Mouse (Mus musculus): ENCODE results near the gene Prr7.

Prr7 gene

GRCm38 (mm10) chr13:55477492-55477891 is 13.4 kb downstream of the Prr7 start:
- DNase-seq (ENCODE audit: low read depth, low spot score), result no peak

GRCm38 (mm10) chr13:55478036-55478435 is 14.0 kb downstream of the Prr7 start:
- DNase-seq (ENCODE audit: low read depth, low spot score), result no peak

GRCm38 (mm10) chr13:55479008-55479407 is 14.9 kb downstream of the Prr7 start:
- DNase-seq (ENCODE audit: low read depth, low spot score), result no peak

GRCm38 (mm10) chr13:55479929-55480328 is 15.9 kb downstream of the Prr7 start:
- DNase-seq (ENCODE audit: low read depth, low spot score), result no peak

GRCm38 (mm10) chr13:55482542-55482941 is 18.5 kb downstream of the Prr7 start:
- no peak for DNase-seq (ENCODE audit: low read depth, low spot score)

GRCm38 (mm10) chr13:55483071-55483470 is 19.0 kb downstream of the Prr7 start:
- no peak for DNase-seq (ENCODE audit: low read depth, low spot score)

DNA sequence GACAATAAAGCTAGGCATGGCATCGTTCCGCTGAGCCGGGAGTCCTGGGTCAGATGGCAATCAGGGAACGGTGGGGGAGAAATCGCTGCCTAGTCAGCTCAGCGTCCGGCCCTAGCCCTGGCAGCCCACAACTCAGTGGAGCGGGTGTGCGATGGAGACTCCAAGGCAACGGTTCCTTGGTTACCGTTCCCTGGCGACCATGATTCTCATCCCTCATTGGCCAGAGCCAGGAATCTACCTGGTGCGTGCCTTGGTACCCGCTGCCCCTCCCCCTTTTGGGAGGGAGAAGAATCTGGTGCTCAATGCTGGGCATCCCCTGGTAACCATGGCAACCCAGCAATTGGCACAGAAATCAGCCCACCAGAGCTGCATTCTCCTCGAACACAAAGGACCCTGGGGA is 19.5 kb downstream of the Prr7 start:
- no peak for DNase-seq (ENCODE audit: low read depth, low spot score)

DNA sequence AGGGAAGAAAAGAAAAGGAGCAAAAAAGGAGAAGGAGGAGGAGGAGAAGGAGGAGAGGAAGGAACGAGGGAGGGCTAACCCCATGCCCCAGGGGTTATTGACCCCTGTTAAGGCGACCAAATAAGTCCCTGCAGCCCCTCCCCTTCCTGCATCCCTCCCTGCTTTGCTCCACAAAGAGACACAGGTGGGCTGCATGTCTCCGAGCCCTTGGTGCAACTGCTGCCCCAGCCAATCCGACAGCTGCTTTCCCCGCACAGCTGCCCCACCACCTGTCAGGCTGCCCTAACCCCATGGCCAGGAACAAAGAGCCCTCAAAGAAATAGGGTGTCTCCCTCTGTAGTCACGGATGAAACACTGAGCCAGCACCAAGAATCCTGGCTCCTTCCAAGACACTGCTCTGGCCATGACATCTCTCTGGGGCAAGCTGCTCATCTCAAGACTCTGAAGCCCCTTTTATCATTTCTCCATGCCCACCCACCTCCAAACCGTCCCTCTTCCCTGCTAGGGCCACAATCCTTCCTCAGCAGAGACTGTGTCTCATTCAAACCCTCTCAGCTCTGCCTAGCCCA is 20.5 kb downstream of the Prr7 start:
- no peak for DNase-seq (ENCODE audit: low read depth, low spot score)

DNA sequence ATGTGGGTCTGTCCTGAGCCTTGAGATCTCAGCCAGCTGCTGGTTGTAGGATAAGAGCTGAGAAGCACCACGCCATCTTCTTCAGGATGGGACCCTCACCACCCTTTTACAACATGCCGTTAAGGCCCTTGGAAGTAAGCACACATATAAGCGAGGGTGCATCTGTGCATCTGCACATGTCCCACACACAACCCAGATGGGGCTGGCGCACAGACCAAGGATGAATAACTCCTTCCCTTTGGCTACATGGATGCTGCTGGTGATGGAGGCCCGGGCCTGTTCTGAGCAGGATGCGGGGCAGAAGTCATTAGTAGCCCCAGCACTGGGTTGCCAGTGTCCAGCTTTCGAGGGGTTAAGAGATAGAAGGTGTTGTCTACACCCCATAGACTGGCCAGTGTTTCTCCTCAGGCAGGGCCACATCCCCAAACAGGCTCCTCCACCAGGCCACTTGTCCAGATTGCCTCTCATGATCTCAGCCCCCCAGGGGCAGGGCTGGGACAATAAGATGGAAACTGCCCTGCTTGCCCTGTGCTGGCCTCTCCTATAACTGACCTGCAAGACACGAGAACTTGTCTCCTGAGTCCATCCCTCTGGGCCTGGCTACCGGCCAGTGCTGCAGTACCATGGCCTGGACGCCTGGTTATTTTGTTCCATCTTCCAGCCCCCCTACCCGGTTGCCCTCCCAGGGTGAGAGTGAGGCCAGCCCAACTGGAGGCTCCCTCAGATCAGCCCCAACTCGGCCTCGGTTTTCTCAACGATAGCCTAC is 22.1 kb downstream of the Prr7 start:
- no peak for DNase-seq (ENCODE audit: low read depth, low spot score)

- no peak for DNase-seq (ENCODE audit: low read depth, low spot score)
Observed at GRCm38 (mm10) chr13:55486916-55487577, 23.0 kb downstream of the Prr7 start.

GRCm38 (mm10) chr13:55487578-55488498 is 23.8 kb downstream of the Prr7 start, which contains the start of gene Dbn1:
TSS of gene Dbn1 (minus strand) at chr13:55488111.
- DNase-seq (ENCODE audit: low read depth, low spot score), result no peak

GRCm38 (mm10) chr13:55494257-55494656 is 30.2 kb downstream of the Prr7 start:
- DNase-seq (ENCODE audit: low read depth, low spot score), result no peak

GRCm38 (mm10) chr13:55494883-55495621 is 31.0 kb downstream of the Prr7 start:
- no peak for DNase-seq (ENCODE audit: low read depth, low spot score)

DNA sequence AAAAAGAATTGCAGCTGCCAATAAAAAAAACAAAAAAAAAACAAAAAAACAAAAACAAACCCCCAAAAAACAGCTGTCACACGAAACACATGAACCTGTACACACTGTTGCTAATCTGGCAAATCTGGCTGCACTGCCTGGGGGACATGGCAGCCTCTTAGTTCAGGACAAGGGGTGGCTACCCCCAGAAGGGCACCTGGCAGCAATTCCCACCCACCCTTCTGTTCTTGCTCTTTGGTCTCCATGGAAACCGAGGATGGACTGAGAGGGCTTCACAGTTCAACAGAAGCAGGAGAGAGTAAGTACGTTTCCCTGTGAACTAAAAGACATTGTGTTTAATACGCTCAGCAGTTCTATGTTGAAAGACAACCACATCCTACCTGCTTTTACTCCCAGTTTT is 31.6 kb downstream of the Prr7 start:
- no peak for DNase-seq (ENCODE audit: low read depth, low spot score)

- DNase-seq (ENCODE audit: low read depth, low spot score), result no peak
Observed at GRCm38 (mm10) chr13:55496661-55497060, 32.6 kb downstream of the Prr7 start.

- no peak for DNase-seq (ENCODE audit: low read depth, low spot score)
Observed at GRCm38 (mm10) chr13:55498906-55499305, 34.8 kb downstream of the Prr7 start.

DNA sequence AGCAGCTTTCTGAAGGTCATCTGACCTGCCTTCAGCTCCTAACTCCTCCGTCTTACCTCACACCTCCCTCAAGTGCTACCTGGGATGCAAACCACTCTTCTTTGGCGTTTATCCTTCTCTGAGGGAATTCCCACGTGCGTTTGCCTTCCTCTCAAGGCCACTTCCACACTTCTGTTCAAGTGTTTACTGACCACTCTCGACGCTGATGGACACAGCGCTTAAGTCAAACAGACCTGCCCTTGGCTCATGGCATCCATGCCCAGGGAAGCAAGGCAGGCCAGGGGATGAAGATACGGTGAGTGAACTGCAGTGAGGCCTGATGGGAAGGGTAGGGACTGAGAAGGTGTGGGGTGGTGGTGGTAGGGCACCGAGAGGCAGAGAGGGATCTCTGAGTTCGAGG is 36.5 kb downstream of the Prr7 start:
- no peak for DNase-seq (ENCODE audit: low read depth, low spot score)

GRCm38 (mm10) chr13:55502405-55502804 is 38.3 kb downstream of the Prr7 start:
- no peak for DNase-seq (ENCODE audit: low read depth, low spot score)

- no peak for DNase-seq (ENCODE audit: low read depth, low spot score)
Observed at GRCm38 (mm10) chr13:55504390-55504789, 40.3 kb downstream of the Prr7 start.

- DNase-seq (ENCODE audit: low read depth, low spot score), result no peak
Observed at GRCm38 (mm10) chr13:55505810-55506209, 41.7 kb downstream of the Prr7 start.

GRCm38 (mm10) chr13:55506697-55507096 is 42.6 kb downstream of the Prr7 start:
- no peak for DNase-seq (ENCODE audit: low read depth, low spot score)
